Mouse (Mus musculus): ENCODE results near the gene Gtf2e1. TPM values are rescaled to one million over a fixed set of nuclear protein-coding genes. Genes with fewer than 3 reads are reported as not detected.

Gene Gtf2e1
- polyA plus RNA-seq, 1 experiment: 5.0 TPM

- TF ChIP-seq POLR2A (IDR thresholded peaks at IDR 0.05; ENCODE audit: borderline replicate concordance, control insufficient read depth, low read depth, low read length): no peak
- no peak for TF ChIP-seq CTCF (IDR thresholded peaks at IDR 0.05; ENCODE audit: control insufficient read depth, insufficient read depth, low read length)
- Histone ChIP-seq H3K4me3 (replicated peaks; ENCODE audit: control insufficient read depth, low read depth, low read length) (no peak overlapping the region), H3K4me1 (ENCODE audit: control insufficient read depth, insufficient read depth, low read length) (peaks cover 1% of the 10 kb centered on the region; the same call in 1 of the 2 replicates), H3K27ac (ENCODE audit: control insufficient read depth, insufficient read depth, low read depth, low read length, poor library complexity) (no peak overlapping the region)
- 51% methylated on average over 1 of the region's 1 CpGs for WGBS
Measured at GRCm38 (mm10) chr16:37532046-37532445, 7.5 kb downstream of the Gtf2e1 start.

GRCm38 (mm10) chr16:37530170-37530569 is 9.4 kb downstream of the Gtf2e1 start:
- H3K4me3 ChIP-seq (replicated peaks; ENCODE audit: control insufficient read depth, low read depth, low read length): no peak overlapping the region
- peaks cover 1% of the 10 kb centered on the region; the same call in 1 of the 2 replicates for H3K4me1 ChIP-seq (ENCODE audit: control insufficient read depth, insufficient read depth, low read length)
- H3K27ac ChIP-seq (ENCODE audit: control insufficient read depth, insufficient read depth, low read depth, low read length, poor library complexity): no peak overlapping the region
- 93% methylated on average over 6 of the region's 6 CpGs for WGBS
- TF ChIP-seq CTCF (IDR thresholded peaks at IDR 0.05; ENCODE audit: control insufficient read depth, insufficient read depth, low read length): no peak
- TF ChIP-seq POLR2A (IDR thresholded peaks at IDR 0.05; ENCODE audit: borderline replicate concordance, control insufficient read depth, low read depth, low read length): no peak

DNA sequence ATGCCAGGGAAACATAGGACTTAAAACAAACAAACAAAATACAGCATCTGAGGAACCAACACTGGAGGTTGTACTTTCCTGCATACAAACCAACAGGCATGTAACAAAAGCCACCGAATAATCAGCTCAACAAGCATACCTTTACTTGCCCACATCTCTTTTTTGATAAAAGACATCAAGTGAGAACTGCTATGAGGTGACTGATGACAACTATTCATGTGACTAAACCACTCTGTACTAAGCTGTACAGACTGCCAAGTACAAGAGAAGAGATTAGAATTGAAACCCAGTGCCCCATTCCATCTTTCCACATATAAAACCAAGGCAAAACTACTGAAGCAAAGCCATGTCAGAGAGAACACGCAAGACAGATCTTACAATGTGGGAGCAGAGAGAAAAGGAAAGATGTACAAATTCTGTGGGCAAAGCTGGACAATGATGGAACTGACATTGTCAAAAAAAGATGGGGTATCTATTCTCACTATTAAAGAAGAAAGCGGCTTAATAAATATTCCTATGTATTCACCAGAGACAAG is 12.8 kb downstream of the Gtf2e1 start:
- TF ChIP-seq POLR2A (IDR thresholded peaks at IDR 0.05; ENCODE audit: borderline replicate concordance, control insufficient read depth, low read depth, low read length) (no peak), CTCF (IDR thresholded peaks at IDR 0.05; ENCODE audit: control insufficient read depth, insufficient read depth, low read length) (no peak)
- Histone ChIP-seq H3K4me3 (replicated peaks; ENCODE audit: control insufficient read depth, low read depth, low read length) (no peak overlapping the region), H3K4me1 (ENCODE audit: control insufficient read depth, insufficient read depth, low read length) (no peaks in the 10 kb centered on the region), H3K27ac (ENCODE audit: control insufficient read depth, insufficient read depth, low read depth, low read length, poor library complexity) (no peak overlapping the region)
- 82% methylated on average over 3 of the region's 3 CpGs for WGBS

DNA sequence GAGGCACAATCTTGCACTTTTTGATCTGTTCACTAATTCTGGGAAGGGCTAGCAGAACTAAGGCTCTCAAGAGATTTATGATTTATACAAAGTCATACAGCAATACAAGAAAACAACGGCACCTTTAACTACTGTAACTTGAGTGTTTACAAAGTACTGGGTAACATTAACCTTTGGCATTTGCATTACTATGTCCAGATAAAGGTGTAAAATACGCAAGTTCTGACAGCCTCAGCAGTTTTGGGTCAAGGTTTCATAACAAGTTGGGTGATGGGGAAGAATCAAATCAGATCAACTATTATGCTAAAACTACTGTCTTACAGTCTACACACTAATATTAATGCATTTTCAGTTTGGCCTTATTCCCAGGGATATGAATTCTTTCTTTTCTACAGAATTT is 14.5 kb downstream of the Gtf2e1 start:
- no peak for TF ChIP-seq POLR2A (IDR thresholded peaks at IDR 0.05; ENCODE audit: borderline replicate concordance, control insufficient read depth, low read depth, low read length)
- no peak for TF ChIP-seq CTCF (IDR thresholded peaks at IDR 0.05; ENCODE audit: control insufficient read depth, insufficient read depth, low read length)
- no peak overlapping the region for H3K4me3 ChIP-seq (replicated peaks; ENCODE audit: control insufficient read depth, low read depth, low read length)
- WGBS: 87% methylated on average over 2 of the region's 2 CpGs
- H3K27ac ChIP-seq (ENCODE audit: control insufficient read depth, insufficient read depth, low read depth, low read length, poor library complexity): no peak overlapping the region
- no peaks in the 10 kb centered on the region for H3K4me1 ChIP-seq (ENCODE audit: control insufficient read depth, insufficient read depth, low read length)

GRCm38 (mm10) chr16:37522100-37522697 is 17.4 kb downstream of the Gtf2e1 start:
- Histone ChIP-seq H3K4me3 (replicated peaks; ENCODE audit: control insufficient read depth, low read depth, low read length) (no peak overlapping the region), H3K27ac (ENCODE audit: control insufficient read depth, insufficient read depth, low read depth, low read length, poor library complexity) (no peak overlapping the region), H3K4me1 (ENCODE audit: control insufficient read depth, insufficient read depth, low read length) (no peaks in the 10 kb centered on the region)
- WGBS: 90% methylated on average over 7 of the region's 7 CpGs
- TF ChIP-seq POLR2A (IDR thresholded peaks at IDR 0.05; ENCODE audit: borderline replicate concordance, control insufficient read depth, low read depth, low read length) (no peak), CTCF (IDR thresholded peaks at IDR 0.05; ENCODE audit: control insufficient read depth, insufficient read depth, low read length) (no peak)

DNA sequence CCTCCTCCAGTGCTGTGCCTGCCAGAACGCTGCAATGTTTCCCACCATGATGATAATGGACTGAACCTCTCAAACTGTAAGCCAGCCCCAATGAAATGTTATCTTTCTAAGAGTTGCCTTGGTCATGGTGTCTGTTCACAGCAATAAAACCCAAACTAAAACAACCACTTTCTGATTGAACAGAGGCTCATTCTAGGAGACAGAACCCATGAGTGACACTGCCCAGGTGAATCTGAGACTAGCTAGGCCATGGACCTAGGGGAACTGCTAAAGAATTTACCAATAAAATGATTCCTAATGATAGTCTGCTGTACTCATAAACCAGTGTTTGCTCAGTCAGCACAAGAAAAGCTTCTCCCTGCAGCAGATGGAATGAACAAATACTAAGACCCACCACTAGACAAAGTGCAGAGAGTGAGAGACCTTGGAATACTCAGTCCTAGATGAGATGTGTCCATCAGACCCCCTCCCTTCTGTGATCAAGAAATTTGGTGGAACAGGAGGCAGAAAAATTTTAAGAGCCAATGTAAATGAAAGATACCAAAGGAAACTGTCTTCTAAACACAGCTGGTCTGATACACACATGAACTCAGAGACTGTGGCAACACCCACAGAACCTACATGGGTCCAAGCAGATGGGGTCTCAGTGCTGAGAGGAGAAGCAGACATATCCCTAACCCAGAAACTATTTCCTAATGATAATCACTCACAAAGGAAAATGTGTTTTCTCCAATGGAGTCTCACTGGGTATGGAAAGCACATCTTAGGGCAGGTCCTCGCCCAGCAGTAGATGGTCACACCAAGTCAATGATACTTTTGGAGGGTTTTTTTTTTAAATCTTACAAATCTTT is 19.2 kb downstream of the Gtf2e1 start:
- H3K4me3 ChIP-seq (replicated peaks; ENCODE audit: control insufficient read depth, low read depth, low read length): no peak overlapping the region
- H3K27ac ChIP-seq (ENCODE audit: control insufficient read depth, insufficient read depth, low read depth, low read length, poor library complexity): no peak overlapping the region
- WGBS: 84% methylated on average over 2 of the region's 2 CpGs
- TF ChIP-seq POLR2A (IDR thresholded peaks at IDR 0.05; ENCODE audit: borderline replicate concordance, control insufficient read depth, low read depth, low read length) (no peak), CTCF (IDR thresholded peaks at IDR 0.05; ENCODE audit: control insufficient read depth, insufficient read depth, low read length) (no peak)
- no peaks in the 10 kb centered on the region for H3K4me1 ChIP-seq (ENCODE audit: control insufficient read depth, insufficient read depth, low read length)

DNA sequence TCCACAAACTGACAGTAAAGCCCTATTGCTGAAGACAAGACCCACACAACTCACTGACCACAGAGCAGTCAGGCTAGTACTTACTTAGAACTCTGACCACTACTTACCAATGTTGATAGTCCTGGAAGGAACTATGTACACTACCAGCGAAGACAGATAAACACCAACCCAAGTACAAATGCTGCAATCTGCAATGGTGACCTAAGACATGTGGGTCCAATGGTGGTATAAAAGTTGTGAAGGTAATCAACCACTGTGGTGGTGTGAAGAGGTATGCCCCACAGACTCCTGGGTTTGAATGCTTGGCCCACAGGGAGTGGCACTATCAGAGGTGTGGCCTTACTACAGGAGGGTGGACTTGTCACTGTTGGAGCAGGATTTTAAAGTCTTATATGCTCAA is 19.9 kb downstream of the Gtf2e1 start:
- no peak overlapping the region for H3K4me3 ChIP-seq (replicated peaks; ENCODE audit: control insufficient read depth, low read depth, low read length)
- WGBS: 94% methylated on average over 1 of the region's 1 CpGs
- no peak for TF ChIP-seq POLR2A (IDR thresholded peaks at IDR 0.05; ENCODE audit: borderline replicate concordance, control insufficient read depth, low read depth, low read length)
- TF ChIP-seq CTCF (IDR thresholded peaks at IDR 0.05; ENCODE audit: control insufficient read depth, insufficient read depth, low read length): no peak
- no peak overlapping the region for H3K27ac ChIP-seq (ENCODE audit: control insufficient read depth, insufficient read depth, low read depth, low read length, poor library complexity)
- H3K4me1 ChIP-seq (ENCODE audit: control insufficient read depth, insufficient read depth, low read length): no peaks in the 10 kb centered on the region

GRCm38 (mm10) chr16:37518662-37519061 is 20.9 kb downstream of the Gtf2e1 start:
- no peak overlapping the region for H3K4me3 ChIP-seq (replicated peaks; ENCODE audit: control insufficient read depth, low read depth, low read length)
- no peaks in the 10 kb centered on the region for H3K4me1 ChIP-seq (ENCODE audit: control insufficient read depth, insufficient read depth, low read length)
- H3K27ac ChIP-seq (ENCODE audit: control insufficient read depth, insufficient read depth, low read depth, low read length, poor library complexity): no peak overlapping the region
- WGBS: 75% methylated on average over 2 of the region's 2 CpGs
- TF ChIP-seq CTCF (IDR thresholded peaks at IDR 0.05; ENCODE audit: control insufficient read depth, insufficient read depth, low read length) (no peak), POLR2A (IDR thresholded peaks at IDR 0.05; ENCODE audit: borderline replicate concordance, control insufficient read depth, low read depth, low read length) (no peak)

All from bone marrow, adult 2 months (tissue).